Mouse (Mus musculus): ENCODE measurements at regions not wholly inside any gene's neighbourhood (a gene's known extent, or its start where the extent isn't known, plus 50 kb on each side); places are given as distances from the start of the nearest gene placed in this dataset.

GRCm38 (mm10) chr17:45893698-45894097 lies 138.5 kb downstream of the Vegfa start:
- Histone ChIP-seq H3K9ac (replicated peaks; ENCODE audit: low read depth, low read length) (no peak overlapping the region), H3K36me3 (ENCODE audit: control insufficient read depth, insufficient read depth, low read length) (no peaks in the 10 kb centered on the region), H3K4me3 (ENCODE audit: low read depth, low read length) (no peak overlapping the region), H3K9me3 (ENCODE audit: control insufficient read depth, low read depth, low read length) (no peaks in the 10 kb centered on the region), H3K27ac (ENCODE audit: low read length) (no peak overlapping the region), H3K4me2 (replicated peaks; ENCODE audit: low read depth, low read length) (no peak overlapping the region), H3K4me1 (ENCODE audit: control insufficient read depth, insufficient read depth, low read length) (0 out of 2 replicates have a peak, but pooled peaks cover 3% of the 10 kb centered on the region), H3K27me3 (ENCODE audit: control insufficient read depth, insufficient read depth, low read length) (no peaks in the 10 kb centered on the region)
- ATAC-seq (ENCODE audit: insufficient number of reproducible peaks, insufficient read depth, low FRiP score, low read depth) = no peak
- WGBS = 73% methylated on average over 6 of the region's 6 CpGs

- WGBS = 71% methylated on average over 7 of the region's 7 CpGs
- H3K36me3 ChIP-seq (ENCODE audit: control insufficient read depth, insufficient read depth, low read length) = no peaks in the 10 kb centered on the region
- no peaks in the 10 kb centered on the region for H3K27me3 ChIP-seq (ENCODE audit: control insufficient read depth, insufficient read depth, low read length)
- H3K4me2 ChIP-seq (replicated peaks; ENCODE audit: low read depth, low read length) = no peak overlapping the region
- H3K4me1 ChIP-seq (ENCODE audit: control insufficient read depth, insufficient read depth, low read length) = 0 out of 2 replicates have a peak, but pooled peaks cover 3% of the 10 kb centered on the region
- H3K9me3 ChIP-seq (ENCODE audit: control insufficient read depth, low read depth, low read length) = no peaks in the 10 kb centered on the region
- ATAC-seq (ENCODE audit: insufficient number of reproducible peaks, insufficient read depth, low FRiP score, low read depth) = no peak
- no peak overlapping the region for H3K4me3 ChIP-seq (ENCODE audit: low read depth, low read length)
- H3K9ac ChIP-seq (replicated peaks; ENCODE audit: low read depth, low read length) = no peak overlapping the region
- no peak overlapping the region for H3K27ac ChIP-seq (ENCODE audit: low read length)
These were observed 139.1 kb downstream of the Vegfa start for GRCm38 (mm10) chr17:45893094-45893493.

GRCm38 (mm10) chr17:45889451-45889850 lies 142.7 kb downstream of the Vegfa start:
- no peaks in the 10 kb centered on the region for H3K27me3 ChIP-seq (ENCODE audit: control insufficient read depth, insufficient read depth, low read length)
- no peak overlapping the region for H3K27ac ChIP-seq (ENCODE audit: low read length)
- H3K36me3 ChIP-seq (ENCODE audit: control insufficient read depth, insufficient read depth, low read length) = no peaks in the 10 kb centered on the region
- no peak for ATAC-seq (ENCODE audit: insufficient number of reproducible peaks, insufficient read depth, low FRiP score, low read depth)
- no peak overlapping the region for H3K4me2 ChIP-seq (replicated peaks; ENCODE audit: low read depth, low read length)
- no peak overlapping the region for H3K9ac ChIP-seq (replicated peaks; ENCODE audit: low read depth, low read length)
- H3K9me3 ChIP-seq (ENCODE audit: control insufficient read depth, low read depth, low read length) = no peaks in the 10 kb centered on the region
- no peak overlapping the region for H3K4me3 ChIP-seq (ENCODE audit: low read depth, low read length)
- H3K4me1 ChIP-seq (ENCODE audit: control insufficient read depth, insufficient read depth, low read length) = peaks cover 19% of the 10 kb centered on the region
- 46% methylated on average over 8 of the region's 8 CpGs for WGBS

DNA sequence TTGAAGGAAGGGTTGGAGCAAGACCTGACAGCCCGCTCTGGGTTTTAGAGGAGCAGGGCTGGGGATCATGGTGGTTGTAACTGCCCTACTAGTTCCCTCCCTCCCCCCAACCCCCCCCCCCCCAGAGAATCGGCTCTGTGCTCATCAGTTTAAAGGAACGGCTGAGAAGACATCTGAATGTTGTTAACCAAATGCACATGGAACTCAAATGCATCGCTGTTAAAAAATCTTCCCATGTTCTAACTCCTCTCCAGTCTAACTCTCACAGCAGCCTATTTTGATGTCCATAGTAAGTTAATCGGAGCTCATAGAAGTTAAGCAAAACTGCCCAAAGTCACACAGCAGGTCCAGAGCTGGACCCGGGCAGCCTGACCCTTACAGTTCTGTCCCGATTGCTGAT lies 143.1 kb downstream of the Vegfa start:
- no peak overlapping the region for H3K9ac ChIP-seq (replicated peaks; ENCODE audit: low read depth, low read length)
- no peak for ATAC-seq (ENCODE audit: insufficient number of reproducible peaks, insufficient read depth, low FRiP score, low read depth)
- no peaks in the 10 kb centered on the region for H3K27me3 ChIP-seq (ENCODE audit: control insufficient read depth, insufficient read depth, low read length)
- no peak overlapping the region for H3K4me3 ChIP-seq (ENCODE audit: low read depth, low read length)
- H3K4me2 ChIP-seq (replicated peaks; ENCODE audit: low read depth, low read length) = no peak overlapping the region
- H3K4me1 ChIP-seq (ENCODE audit: control insufficient read depth, insufficient read depth, low read length) = peaks cover 19% of the 10 kb centered on the region
- no peak overlapping the region for H3K27ac ChIP-seq (ENCODE audit: low read length)
- H3K9me3 ChIP-seq (ENCODE audit: control insufficient read depth, low read depth, low read length) = no peaks in the 10 kb centered on the region
- 51% methylated on average over 7 of the region's 7 CpGs for WGBS
- no peaks in the 10 kb centered on the region for H3K36me3 ChIP-seq (ENCODE audit: control insufficient read depth, insufficient read depth, low read length)

- H3K36me3 ChIP-seq (ENCODE audit: control insufficient read depth, insufficient read depth, low read length) = no peaks in the 10 kb centered on the region
- WGBS = 8% methylated on average over 17 of the region's 17 CpGs
- no peak for ATAC-seq (ENCODE audit: insufficient number of reproducible peaks, insufficient read depth, low FRiP score, low read depth)
- no peak overlapping the region for H3K4me3 ChIP-seq (ENCODE audit: low read depth, low read length)
- H3K9me3 ChIP-seq (ENCODE audit: control insufficient read depth, low read depth, low read length) = no peaks in the 10 kb centered on the region
- peak overlapping the region; percentile 6; the same call in 1 of the 2 replicates for H3K27ac ChIP-seq (ENCODE audit: low read length)
- no peak overlapping the region for H3K4me2 ChIP-seq (replicated peaks; ENCODE audit: low read depth, low read length)
- H3K27me3 ChIP-seq (ENCODE audit: control insufficient read depth, insufficient read depth, low read length) = no peaks in the 10 kb centered on the region
- H3K4me1 ChIP-seq (ENCODE audit: control insufficient read depth, insufficient read depth, low read length) = peaks cover 19% of the 10 kb centered on the region
- no peak overlapping the region for H3K9ac ChIP-seq (replicated peaks; ENCODE audit: low read depth, low read length)
These were observed 145.6 kb downstream of the Vegfa start for GRCm38 (mm10) chr17:45886420-45887049.

DNA sequence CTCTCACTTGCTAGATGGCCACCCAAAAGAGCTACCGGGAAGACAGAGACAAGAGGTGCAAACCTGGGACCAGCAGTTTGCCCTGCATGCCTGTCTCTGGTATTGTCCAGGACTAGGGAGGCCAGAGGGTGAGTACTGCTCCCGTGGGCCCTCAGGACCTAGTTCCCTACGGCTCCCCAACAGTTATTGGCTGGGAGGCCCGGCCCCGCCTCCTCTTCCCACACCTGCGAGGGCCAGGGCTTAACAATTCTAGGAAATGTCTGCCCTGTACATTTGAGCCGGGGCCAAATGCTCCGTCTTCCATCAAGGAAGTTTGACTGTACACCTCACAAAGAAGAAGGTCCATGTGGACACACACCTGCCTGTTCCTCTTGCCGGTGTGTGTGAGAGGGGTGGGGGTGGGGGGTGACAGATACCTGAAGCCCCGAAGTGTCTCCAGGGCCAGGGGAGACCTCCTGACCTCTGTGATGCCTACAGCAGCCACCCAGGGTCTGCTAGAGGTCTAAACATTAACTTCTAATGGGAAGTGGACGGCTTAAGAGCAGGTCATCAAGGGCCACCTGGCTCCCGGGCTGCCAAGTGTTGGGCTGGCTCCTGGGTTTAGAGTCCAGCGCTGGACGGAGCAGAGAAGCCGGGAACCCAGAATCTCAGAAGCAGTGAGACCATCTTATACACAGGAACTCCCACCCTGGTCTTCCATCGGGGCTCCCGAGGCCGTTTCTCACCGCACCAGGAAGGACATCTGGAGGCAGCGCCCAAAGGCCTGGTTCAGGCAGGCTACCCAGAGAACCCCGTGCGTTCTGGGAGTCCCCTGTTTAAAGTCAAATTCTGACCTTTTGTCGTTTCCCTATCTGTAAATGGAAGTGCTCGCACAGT lies 146.5 kb downstream of the Vegfa start:
- Histone ChIP-seq H3K9me3 (ENCODE audit: control insufficient read depth, low read depth, low read length) (no peaks in the 10 kb centered on the region), H3K27ac (ENCODE audit: low read length) (no peak overlapping the region; the same call in 1 of the 2 replicates), H3K4me3 (ENCODE audit: low read depth, low read length) (no peak overlapping the region), H3K9ac (replicated peaks; ENCODE audit: low read depth, low read length) (no peak overlapping the region), H3K4me2 (replicated peaks; ENCODE audit: low read depth, low read length) (no peak overlapping the region), H3K27me3 (ENCODE audit: control insufficient read depth, insufficient read depth, low read length) (no peaks in the 10 kb centered on the region), H3K36me3 (ENCODE audit: control insufficient read depth, insufficient read depth, low read length) (no peaks in the 10 kb centered on the region), H3K4me1 (ENCODE audit: control insufficient read depth, insufficient read depth, low read length) (peaks cover 19% of the 10 kb centered on the region)
- WGBS = 42% methylated on average over 24 of the region's 24 CpGs
- no peak for ATAC-seq (ENCODE audit: insufficient number of reproducible peaks, insufficient read depth, low FRiP score, low read depth)

GRCm38 (mm10) chr17:45884021-45884722 lies 148.0 kb downstream of the Vegfa start:
- 54% methylated on average over 9 of the region's 9 CpGs for WGBS
- no peaks in the 10 kb centered on the region for H3K9me3 ChIP-seq (ENCODE audit: control insufficient read depth, low read depth, low read length)
- no peak overlapping the region for H3K4me3 ChIP-seq (ENCODE audit: low read depth, low read length)
- no peak overlapping the region for H3K27ac ChIP-seq (ENCODE audit: low read length)
- ATAC-seq (ENCODE audit: insufficient number of reproducible peaks, insufficient read depth, low FRiP score, low read depth) = peak; percentile 50
- H3K4me2 ChIP-seq (replicated peaks; ENCODE audit: low read depth, low read length) = no peak overlapping the region
- H3K4me1 ChIP-seq (ENCODE audit: control insufficient read depth, insufficient read depth, low read length) = peaks cover 19% of the 10 kb centered on the region
- no peaks in the 10 kb centered on the region for H3K27me3 ChIP-seq (ENCODE audit: control insufficient read depth, insufficient read depth, low read length)
- H3K36me3 ChIP-seq (ENCODE audit: control insufficient read depth, insufficient read depth, low read length) = no peaks in the 10 kb centered on the region
- no peak overlapping the region for H3K9ac ChIP-seq (replicated peaks; ENCODE audit: low read depth, low read length)

GRCm38 (mm10) chr17:45882682-45883081 lies 149.0 kb upstream of the 1600014C23Rik start:
- ATAC-seq (ENCODE audit: insufficient number of reproducible peaks, insufficient read depth, low FRiP score, low read depth) = no peak
- no peaks in the 10 kb centered on the region for H3K36me3 ChIP-seq (ENCODE audit: control insufficient read depth, insufficient read depth, low read length)
- H3K4me3 ChIP-seq (ENCODE audit: low read depth, low read length) = no peak overlapping the region
- H3K4me2 ChIP-seq (replicated peaks; ENCODE audit: low read depth, low read length) = no peak overlapping the region
- 73% methylated on average over 3 of the region's 3 CpGs for WGBS
- peaks cover 3% of the 10 kb centered on the region; the same call in 1 of the 2 replicates for H3K9me3 ChIP-seq (ENCODE audit: control insufficient read depth, low read depth, low read length)
- H3K27ac ChIP-seq (ENCODE audit: low read length) = no peak overlapping the region
- H3K4me1 ChIP-seq (ENCODE audit: control insufficient read depth, insufficient read depth, low read length) = peaks cover 19% of the 10 kb centered on the region
- H3K9ac ChIP-seq (replicated peaks; ENCODE audit: low read depth, low read length) = no peak overlapping the region
- no peaks in the 10 kb centered on the region for H3K27me3 ChIP-seq (ENCODE audit: control insufficient read depth, insufficient read depth, low read length)
